Mouse (Mus musculus) CD8-positive naive resting alpha-beta T cell, adult 57 days (primary cell): ENCODE data around the gene Hnrnpm. TPM values are rescaled to one million over a fixed set of nuclear protein-coding genes. Genes with fewer than 3 reads are reported as not detected.

ENCODE experiments used
- total RNA-seq: library from RNA; stranded (reverse); gene quantifications from one replicate; pipeline ENCODE4 v1.2.4, GENCODE M21; 2023

Hnrnpm gene
- total RNA-seq = 322 TPM

GRCm38 (mm10) chr17:33686760-33687159 lies at the start of gene Hnrnpm:
Gene Hnrnpm (minus strand): TSS chr17:33686860.

GRCm38 (mm10) chr17:33718384-33718881 lies 31.8 kb upstream of the Hnrnpm start, which contains the start of gene March2:
Gene March2 (minus strand): TSS chr17:33718670.

DNA sequence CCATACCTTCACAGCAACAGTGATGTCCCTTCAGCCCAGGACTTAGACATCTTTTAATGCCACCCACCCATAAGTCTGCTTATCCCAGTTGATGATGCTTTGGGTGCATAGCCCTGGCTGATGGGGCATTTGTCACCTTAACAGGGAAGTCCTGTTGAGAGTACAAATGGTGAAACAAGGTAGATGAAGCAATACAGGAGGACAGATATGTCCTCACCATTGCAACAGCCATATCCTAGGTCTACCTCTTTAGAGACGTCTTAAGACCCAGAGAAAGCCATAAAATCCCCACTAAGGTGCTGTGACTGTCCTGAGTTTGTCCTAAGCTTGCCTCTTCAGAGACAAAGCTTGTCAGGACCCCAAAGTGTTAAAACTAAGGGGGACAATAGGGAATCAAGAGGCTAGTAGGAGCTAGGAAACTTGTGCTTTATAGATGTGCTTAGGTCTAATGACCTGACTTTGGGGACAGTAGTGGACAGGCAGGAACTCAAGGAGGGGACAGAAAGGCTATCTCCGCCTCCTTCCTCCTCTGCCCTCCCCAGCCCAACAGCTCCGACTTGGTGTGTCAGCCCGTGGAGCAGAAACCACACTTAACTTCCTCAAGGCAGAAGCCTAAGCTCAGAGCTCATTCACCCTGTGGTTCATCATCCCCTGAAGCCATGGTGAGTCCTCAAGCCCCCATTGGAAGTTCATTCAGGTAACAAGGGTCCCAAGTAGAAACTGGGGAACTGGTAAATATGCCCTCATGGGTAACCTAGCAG lies 49.0 kb downstream of the Hnrnpm start, which contains the start of gene Pram1:
Gene Pram1, plus strand, starts transcription at position 541 of the 761 bp plus-strand sequence.

GRCm38 (mm10) chr17:33628621-33629486 lies 57.8 kb downstream of the Hnrnpm start, which contains the start of gene Zfp414:
Gene Zfp414 (plus strand): TSS chr17:33629090.

Other genes starting within 250 kb of the Hnrnpm start
- gene Adamts10, start 162.7 kb downstream of the Hnrnpm start, total RNA-seq = 182 TPM
- gene Myo1f, start 131.2 kb downstream of the Hnrnpm start, total RNA-seq = 34.1 TPM
- gene Zfp414, start 57.8 kb downstream of the Hnrnpm start, total RNA-seq = 42.9 TPM
- gene Pram1, start 48.8 kb downstream of the Hnrnpm start, total RNA-seq = 3.3 TPM
- 58.7 TPM for gene March2, start 31.8 kb upstream of the Hnrnpm start, total RNA-seq
- gene Rab11b, start 73.7 kb upstream of the Hnrnpm start, total RNA-seq = 192 TPM
- 1.4 TPM for gene Angptl4, start 95.0 kb upstream of the Hnrnpm start, total RNA-seq
- 3.1 TPM for gene Kank3, start 123.7 kb upstream of the Hnrnpm start, total RNA-seq
- gene Rps28, start 137.7 kb upstream of the Hnrnpm start, total RNA-seq = 5,360 TPM
- gene Ndufa7, start 137.7 kb upstream of the Hnrnpm start, total RNA-seq = 138 TPM
- 9.8 TPM for gene Cd320, start 156.2 kb upstream of the Hnrnpm start, total RNA-seq
- gene Gm7029, start 187.0 kb upstream of the Hnrnpm start, total RNA-seq = not detected
- gene Kifc1, start 203.8 kb upstream of the Hnrnpm start, total RNA-seq = 5.4 TPM
- 1.1 TPM for gene Platr17, start 218.3 kb upstream of the Hnrnpm start, total RNA-seq
- gene Daxx, start 222.6 kb upstream of the Hnrnpm start, total RNA-seq = 60.9 TPM
- gene Tapbp, start 229.0 kb upstream of the Hnrnpm start, total RNA-seq = 363 TPM
- gene Zbtb22, start 229.0 kb upstream of the Hnrnpm start, total RNA-seq = 29.5 TPM
- 159 TPM for gene Rgl2, start 242.7 kb upstream of the Hnrnpm start, total RNA-seq